Mouse (Mus musculus): Measurements from ENCODE around the gene Popdc3.
"Not testable (repeated sequence)": the region's sequence is repeated elsewhere in the genome, so short reads cannot be mapped to it uniquely, and the experiment has no call there.

Popdc3 gene

DNA sequence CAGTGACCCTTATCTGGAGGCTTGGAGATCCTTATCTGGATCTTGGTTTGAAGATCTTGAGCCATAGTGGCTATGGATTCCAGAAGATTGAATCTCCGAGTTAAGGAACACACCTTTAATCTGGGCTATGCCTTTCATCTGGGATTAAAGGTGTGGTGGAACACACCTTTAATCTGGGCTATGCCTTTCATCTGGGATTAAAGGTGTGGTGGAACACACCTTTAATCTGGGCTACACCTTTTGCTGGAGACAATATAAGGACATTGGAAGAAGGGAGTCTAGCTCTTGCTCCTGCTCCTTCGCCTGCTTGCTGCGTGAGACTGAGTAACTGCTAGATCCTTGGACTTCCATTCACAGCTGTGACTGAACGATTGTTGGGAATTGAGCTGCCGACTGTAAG lies at the start of gene Popdc3:
TSS of gene Popdc3 (plus strand) at position 301 of the 400 bp plus-strand sequence.
- not testable (repeated sequence) for DNase-seq

DNA sequence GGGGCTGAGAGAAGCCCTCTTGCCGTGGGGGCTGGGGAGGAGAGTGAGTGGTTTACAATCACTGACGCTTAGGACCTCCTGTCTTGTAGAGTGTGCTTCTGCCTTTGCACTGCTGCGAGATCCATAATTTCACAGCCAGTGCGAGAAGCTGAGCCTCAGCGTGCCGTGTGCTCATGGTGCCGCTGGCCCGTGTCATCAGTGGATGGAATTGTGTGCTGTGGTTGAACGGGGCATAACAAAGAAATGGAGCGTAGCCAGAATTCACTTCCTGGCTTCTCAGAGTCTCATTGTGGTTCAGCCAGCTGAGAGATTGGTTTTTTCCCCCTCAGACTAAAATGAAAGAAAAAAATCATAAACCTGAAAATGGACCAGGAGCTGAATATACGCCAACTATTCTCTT lies 48.8 kb upstream of the Popdc3 start:
- DNase-seq, result no peak

DNA sequence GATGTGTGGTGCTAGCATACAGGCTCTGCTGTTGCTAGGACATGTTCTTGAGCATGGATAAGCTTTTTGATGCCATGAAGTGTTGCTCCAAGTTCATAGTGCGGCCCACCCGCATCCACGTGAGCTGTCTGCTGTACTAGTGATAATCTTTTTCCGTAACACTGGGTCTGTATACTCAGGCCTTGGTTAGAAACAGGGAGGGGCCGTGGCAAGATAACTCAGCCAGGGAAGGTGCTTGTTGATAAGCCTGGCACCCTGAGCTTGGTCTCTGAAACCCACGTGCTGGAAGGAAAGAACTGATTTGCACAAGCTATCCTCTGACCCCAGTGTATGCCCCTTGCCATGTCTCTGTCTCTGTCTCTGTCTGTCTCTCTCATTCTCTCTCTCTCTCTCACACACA lies 47.9 kb upstream of the Popdc3 start:
- no peak for DNase-seq

DNA sequence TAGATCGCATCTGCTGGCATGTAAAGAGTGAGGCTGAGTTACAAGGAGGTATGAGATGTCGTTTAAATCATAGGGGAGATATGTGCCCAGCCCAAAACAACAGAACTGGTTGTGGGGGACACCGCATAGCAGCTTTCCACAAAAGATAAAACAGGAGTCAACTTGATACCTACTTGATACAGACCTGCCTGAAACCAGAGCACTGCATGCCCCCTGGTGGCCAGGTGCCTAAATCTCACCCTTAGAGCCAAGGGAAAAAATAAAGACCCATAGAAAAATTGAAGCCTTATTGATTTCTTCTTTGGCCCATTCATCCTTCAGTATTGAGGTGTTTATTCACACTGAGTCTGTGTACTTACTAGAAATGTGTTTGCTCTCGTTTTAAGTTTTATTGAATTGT lies 45.5 kb upstream of the Popdc3 start:
- peak; percentile 83 for DNase-seq

DNA sequence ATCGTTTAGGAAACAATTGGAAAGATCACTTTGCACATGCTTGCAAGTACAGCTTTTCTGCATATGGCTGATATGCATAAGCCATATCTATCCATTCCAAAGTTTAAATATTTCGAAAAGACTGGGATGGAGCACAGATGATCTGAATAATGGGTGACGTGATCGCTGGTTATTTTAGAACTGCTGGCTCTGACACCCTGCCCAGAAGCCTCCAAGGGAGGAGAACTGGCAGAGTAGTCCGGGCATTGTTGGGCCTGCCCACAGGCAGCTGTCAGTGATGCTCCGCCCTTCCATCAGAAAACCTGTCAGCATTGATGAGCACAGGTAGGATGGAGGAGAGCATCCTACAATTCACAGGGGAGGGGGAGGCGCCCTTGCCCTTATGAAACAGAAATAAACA lies 41.1 kb upstream of the Popdc3 start:
- no peak for DNase-seq

DNA sequence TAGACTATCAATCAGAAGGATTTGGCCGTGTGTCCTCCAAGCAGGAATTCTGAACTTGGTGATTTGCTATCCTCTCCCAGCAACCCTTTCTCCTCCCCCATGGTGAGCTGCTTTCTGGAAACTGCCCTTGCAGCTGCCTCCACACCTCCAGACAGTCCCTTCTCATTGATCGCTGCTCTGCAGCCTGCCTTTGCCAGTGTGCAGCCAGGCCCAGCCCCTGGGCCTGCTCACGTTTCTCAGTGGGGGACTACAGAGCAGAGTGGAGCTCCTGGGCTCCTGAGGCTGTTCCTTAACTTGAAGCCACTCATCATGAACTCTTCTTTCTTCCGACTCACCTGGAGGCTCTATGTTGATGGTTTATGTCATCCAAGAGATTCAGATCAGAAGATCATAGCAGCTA lies 38.0 kb upstream of the Popdc3 start:
- DNase-seq, result no peak

DNA sequence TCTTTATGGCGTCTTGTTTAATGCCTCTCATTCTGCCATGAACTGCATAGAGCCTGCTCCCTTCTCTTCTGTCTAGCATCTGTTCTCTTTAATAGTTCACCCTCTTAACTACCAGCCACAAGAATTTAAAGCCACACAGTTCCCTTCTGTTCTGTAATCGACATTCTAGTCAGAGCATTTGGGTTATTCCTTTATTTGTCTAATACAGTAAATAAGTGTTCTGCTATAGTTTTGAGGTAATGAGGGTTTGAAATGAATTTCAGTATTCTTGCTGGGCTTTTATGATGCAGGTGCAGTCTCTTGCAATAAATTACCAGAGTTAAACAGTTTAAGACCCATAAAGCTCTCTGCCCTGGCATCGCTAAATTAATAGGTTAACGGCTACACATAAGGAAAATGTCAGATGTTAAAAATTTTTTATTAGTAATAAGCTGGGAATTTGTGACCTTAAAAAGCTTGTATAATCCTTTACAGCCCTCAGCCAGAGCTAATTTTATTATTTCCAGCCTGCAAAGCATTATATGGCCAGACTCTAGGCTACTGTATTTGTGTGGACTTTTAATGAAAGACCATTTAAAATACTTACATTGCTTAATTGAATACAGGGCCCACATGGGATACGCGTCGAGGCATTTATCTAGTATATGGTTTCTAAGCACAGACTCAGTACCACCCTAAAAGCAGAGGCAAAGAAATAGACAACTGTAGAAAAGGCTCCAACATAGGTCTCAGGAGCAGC lies 37.3 kb upstream of the Popdc3 start:
- no peak for DNase-seq

DNA sequence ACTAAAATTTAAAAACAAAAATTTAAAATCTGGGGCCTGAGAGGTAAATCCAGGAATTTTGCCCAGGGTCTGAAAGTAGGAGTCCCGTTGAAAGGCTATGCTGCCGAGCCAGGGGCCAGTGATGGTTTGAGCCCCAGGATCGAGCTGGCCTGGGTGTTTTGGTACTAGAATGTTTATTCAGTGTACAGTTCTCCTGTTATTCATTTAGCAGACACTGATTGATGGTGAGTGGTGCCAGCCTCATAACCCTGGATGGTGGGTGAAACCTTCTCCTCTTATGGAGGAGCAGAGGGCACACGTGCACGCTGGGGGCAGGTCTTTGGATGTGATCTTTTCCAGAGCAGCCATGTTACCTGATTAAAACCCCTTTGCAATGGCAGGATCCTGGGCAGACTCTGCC lies 35.5 kb upstream of the Popdc3 start:
- no peak for DNase-seq

DNA sequence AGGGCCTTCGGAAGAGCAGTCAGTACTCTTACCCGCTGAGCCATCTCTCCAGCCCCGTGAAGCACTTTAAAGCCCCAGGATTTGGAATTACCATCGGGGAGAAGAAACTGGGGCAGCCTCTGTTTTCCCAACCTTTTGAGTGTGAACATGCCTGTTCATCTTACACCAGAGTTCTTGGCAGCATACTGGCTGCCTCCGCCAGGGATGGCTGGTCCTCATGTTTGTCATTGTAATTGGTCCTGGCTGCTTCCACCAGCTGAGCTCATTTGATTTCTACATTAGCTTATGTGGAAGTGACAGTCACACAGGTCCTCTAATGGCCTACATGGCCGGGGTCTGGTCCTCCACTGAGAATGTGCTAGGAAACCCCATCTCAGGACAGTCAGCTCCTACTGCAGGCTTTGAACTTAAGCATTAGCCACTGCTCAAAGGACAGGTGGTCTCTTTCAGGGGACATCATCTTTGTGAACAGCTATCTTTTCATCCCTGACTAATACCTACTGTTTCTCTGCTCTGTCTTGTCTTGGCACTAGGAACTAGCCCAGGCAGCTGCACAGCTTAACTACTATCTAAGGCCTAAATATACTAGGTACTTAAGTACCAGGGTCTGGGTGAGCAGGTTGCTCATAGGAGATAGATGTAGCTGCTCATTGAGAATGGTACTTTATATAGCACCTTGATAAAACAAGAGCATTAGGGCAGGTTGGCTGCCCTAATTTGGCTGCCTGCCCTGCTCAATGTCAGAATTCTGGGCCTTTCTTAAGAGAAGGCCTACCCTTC lies 33.7 kb upstream of the Popdc3 start:
- no peak for DNase-seq

DNA sequence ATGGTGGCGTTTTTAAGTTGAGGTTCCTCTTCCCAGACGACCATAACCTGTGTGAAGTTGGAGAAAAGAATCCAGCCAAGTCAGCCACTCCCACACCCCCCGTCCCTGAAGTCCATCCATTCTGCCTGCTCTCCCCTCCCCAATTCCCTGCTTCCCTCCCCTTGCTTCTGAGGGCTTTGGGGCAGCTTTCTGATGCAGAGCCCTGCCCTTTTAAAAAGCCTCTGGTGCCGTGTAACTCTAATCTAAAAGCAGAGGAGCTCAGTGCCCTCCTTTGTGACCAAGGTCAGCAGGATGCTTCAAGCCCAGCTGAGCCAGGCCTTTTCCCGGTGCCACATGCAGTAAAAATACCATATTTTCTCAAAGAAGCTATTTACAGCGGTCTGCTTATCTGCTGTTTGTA lies 31.1 kb upstream of the Popdc3 start:
- DNase-seq, result no peak

DNA sequence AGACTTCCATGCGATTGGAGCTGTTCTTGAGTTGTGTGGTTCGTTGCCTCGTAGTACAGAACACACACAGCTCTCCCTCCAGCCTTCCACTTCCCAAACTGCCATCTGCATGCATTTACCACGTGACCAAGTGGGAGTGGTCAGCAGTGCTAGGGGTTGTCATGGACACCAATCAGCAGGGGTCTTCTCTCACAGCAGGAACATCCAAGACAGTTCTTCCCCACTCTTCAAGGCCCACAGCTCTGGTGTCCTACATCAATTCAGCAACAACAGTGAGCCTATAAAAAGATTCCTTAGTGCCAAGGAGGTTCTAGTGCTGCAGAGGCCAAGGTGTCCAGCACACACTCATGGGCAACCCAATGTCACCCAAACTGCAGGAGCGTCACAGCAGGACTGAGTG lies 26.8 kb upstream of the Popdc3 start:
- no peak for DNase-seq

DNA sequence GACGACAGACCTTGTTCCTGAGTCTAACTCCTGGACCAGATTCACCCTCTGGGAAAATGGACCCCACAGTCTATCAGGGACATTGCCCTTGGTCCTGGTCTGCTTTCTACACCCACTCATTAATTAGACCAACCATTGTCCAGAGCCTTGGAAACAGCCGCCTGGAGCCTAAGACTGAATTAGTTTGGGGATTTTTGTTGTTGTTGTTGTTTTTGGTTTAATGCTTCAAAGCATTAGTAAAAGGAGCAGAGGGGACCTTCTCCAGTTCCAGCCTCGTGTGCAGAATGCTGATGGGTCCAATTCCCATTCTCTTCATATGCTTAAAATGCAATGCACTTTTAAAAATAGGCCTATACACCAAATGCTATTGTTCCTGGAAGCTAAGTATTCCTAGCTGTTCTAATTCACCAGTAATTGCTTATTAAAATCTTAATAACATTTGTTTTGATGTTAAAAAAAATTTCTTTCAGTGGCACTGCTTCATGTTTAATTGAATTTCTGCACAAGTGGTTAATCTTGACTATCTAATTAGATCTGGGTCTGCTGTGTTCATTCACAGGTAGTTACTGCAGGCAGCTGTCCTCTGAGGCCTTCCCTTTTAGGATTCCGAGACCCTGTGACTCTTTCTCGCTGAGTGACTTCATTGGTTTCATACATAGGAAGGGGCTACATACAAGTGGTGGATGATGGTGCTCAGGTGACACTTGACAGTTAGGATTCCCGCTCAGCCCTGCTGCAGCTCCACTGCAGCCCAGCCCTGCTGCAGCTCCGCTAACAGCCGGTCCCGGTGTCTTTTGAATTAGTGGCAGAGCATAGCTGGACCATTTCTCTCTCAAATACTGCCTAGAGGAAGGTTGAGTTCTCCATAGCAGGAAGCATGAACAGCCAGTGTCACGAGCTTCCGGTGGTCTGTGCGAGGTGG lies 25.9 kb upstream of the Popdc3 start:
- DNase-seq, result no peak

DNA sequence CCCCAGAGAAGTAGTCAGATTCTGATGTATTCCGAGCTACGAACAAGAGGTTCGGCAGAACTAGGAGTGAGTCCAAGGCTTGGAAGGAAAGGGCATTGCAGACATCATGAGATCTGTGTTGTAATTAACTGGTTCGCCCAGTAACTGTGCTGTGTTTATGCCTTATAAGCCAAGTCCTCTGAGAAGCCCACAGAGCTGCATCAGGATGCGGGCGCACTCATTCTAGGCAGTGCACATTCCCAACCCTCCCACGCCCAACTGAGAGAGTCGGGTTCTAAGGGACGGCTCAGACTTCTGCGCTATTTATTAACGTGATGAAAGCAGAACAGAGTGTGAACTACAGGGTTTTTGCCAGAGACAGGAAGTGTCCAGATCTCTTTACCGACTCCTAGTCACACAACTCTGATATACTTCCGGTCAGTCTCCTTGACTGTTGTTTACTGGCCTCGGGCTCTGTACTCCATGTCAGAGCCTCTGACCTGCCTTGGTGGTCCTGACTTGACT lies 23.3 kb upstream of the Popdc3 start:
- no peak for DNase-seq

DNA sequence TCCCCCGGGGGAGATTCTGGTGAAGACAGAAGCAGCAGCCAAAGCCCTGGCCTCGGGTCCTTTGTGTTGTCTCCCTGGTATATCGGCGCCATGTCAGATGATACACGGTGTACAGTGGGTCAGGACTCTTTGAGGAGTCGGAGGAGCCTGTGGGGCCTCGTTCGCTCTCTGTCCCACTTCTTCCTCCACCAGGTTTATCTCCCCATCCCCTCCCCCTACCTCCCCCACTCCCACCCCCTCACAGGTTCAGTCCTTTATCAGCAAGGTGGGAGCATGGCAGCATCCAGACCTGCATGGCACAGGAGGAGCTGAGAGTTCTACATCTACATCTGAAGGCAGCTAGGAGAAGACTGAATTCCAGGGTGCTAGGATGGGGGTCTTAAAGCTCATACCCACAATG lies 12.0 kb upstream of the Popdc3 start:
- no peak for DNase-seq

DNA sequence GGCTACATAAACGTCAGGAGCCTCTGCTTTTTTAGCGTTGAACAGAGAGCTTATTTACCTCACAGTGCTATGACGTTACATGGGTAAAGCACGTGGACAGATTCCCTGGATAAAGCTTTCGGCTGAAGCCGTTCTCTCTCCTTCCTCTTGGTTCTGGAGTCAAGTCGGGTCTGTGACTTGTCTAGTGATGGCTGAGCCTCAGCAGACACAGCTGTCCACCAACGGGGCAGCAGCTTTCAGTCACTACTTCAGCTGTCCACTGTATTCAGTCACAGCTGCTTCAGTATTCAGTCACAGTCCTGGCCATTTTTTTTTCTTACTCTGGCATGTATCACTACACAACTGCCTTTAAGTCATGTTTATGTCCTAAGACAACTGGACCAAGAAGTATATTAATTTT lies 4.0 kb upstream of the Popdc3 start:
- DNase-seq, result no peak

DNA sequence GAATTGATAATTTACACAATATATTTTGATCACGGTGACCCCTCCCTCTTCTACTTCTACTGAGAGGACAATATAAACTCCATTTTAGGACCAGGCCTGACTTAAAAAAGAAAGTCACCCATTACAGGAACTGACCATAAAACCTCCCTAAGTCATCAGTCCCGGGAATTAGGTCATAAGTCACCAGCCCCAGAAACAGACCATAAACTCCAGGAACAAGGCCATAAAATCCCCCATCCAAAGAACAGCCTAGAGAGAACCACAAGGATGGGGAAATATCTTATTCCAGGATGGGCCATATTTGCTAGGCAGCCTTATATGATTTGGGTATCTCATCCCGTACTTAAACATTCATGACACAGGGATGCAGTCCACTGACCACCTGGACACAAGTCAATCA lies 3.6 kb upstream of the Popdc3 start:
- no peak for DNase-seq

DNA sequence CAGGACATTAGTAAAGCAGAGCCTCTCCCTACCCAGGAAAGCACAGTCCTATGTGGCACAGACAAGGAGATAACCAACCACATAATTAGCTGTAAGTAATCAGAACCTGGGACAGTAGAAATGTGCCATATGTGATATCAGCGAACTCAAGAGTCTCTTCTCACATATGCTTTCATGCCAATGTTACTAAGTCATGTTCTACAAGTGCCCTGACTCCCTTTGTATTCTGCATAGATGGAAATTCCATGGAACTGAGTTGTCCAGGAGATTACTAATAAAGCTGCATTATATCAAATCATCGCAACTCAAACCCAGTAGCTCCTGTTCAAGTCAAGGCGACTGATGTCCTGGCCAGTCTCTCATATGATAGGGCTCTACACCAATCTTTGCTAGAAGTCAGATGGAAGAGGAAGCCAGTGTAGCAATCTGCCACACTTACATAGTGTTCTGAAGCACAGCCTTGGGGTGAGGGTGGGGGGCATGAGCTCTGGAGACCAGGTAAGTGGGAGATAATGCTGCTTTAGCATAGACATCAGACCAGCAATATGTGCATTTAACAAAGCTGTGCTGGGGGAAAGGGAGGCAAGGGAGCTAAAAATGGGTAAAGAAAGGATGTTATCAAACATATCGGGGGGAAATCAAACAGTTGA lies 2.9 kb downstream of the Popdc3 start:
- no peak for DNase-seq

DNA sequence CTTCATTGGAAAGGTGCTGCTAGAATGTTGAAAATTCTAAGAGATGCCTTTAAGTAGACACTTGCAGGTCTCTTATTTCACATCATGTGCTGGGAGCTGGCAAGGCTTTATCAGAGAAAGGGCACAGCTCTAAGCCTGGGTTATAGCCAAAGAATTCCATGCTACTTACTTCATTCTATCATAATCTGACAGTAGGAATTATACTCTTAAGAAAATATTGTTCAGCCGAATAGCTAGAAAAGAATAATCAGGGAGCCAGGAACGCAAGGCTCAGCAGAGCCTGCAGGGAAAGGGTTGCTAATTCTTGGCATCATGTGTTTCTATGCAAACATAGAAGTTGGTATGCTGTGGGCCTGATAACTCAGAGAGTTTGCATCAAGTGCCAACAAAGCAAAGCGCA lies 3.4 kb downstream of the Popdc3 start:
- no peak for DNase-seq

DNA sequence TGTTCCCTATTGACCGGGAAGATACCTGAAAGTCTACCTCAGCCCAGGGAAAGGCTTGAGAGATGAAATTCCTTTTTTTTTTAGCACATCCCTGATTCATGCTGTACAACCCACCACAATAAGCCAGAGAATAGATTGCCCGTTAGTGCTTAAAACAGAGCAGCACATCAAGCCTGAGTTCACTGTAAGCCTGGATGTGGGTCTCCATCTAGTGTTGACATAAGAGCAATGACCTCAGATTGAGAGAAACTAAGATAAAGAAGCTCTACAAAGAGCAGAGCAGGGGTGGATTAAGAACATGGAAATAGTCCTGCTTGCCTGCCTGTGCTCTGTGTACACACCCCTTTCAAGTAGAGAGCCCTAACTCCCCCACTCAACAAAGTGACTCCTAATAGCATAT lies 7.6 kb downstream of the Popdc3 start:
- no peak for DNase-seq

DNA sequence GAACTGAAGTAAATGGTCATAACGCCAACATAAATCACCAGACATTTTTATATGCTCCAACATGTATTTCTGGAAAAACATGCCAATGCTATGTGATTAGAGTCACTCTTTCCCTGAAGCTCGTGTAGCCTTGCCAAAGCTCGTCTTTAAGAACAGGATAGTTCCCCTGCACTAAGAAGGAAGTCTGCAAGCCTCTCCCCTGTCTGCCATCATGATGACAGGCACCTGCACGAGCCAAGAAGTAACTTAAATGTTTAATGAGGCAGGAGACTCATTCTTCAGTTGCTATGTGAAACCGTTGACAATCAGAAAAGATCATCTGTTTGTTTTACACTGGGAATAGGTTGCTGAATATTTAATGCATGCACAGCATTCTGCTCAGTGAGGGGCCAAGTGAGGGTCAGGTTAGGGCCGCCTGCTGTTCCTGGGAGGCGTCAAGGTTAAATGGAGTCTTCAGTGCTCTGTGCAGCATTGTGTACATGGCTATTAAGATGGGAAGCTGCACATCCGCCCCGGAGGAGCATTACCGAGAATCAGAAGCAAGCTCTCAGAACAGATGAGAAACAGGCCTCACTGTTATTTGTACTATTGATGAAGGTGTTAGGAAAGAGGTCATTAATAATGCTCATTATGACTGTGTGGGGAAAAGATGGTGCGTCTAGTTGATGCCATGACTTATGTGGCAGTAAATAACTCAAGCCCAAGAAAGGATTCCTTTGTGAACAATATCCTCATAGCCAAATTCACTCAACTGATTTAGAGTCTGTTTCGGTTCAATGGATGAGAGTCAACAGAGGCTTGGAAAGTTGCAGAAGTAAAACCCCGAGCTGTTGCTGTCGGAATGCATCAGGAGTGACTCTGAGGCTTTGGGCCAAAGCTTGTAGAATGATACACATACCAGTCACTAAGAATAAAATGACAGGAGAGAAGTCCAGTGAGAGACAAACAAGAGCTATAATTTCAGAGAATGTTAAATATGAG lies 15.7 kb downstream of the Popdc3 start:
- no peak for DNase-seq

DNA sequence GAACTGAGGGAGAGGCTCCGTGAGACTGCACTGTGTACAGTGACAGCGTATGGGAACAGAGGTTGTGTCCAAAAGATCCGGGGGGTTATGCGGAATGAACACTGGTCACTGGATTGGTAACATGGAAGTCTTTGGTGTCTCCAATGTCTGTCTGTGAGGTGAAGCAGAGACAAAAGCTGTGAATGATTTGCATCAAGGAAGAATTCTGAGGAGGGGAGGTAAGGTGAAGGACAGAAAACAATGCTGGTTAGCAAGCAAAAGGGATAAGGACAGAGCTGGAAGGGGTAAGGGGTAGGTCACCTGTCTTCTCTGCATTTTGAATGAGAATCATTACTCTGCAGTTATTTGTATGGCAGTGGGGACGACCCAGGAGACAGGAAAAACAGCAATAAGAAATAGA lies 16.6 kb downstream of the Popdc3 start:
- DNase-seq, result no peak

DNA sequence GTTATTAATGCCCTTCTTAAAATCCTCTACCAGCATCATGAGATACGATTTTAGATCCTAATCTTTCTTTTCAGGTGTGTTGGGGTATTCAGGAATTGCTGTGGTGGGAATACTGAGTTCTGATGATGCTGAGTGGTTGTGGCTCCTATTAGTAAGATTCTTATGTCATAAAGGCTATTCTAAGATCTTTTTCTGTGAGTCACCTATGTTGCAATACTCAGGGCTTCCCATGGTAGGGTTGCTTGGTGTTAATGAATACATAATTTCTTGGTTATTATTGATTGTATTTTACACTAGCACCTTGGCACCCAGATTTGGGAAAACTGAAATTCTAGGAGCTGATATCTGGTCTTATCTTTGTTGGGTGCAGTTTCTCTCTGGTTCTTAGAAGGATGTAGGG lies 26.7 kb downstream of the Popdc3 start:
- DNase-seq, result no peak
